Mouse (Mus musculus): ENCODE results near the gene Iqcd. TPM values are rescaled to one million over a fixed set of nuclear protein-coding genes. Genes with fewer than 3 reads are reported as not detected.

The Iqcd gene
- polyA plus RNA-seq, 1 experiment: 0.91 TPM

DNA sequence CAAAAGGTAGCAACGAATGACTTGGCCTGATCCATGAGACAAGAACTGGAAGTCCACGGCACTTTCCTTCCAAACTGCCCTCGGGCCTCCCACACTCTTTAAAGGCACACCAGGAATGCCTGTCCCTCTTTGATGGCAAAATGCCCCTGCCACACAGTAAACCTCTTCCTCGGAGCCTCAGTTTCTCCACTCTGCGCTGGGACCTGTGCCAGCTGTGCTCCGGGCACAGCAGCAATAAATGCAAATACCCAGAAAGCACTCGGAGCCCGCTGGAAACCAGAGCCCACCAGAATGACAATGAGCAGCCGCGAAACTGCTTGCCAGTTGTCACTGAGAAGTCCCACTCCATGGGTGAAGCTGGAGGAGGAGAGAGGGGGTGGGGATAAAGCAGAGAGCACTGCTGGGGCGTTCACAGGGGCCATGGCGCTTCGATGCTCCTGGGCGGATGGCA lies 21.0 kb upstream of the Iqcd start:
- no peak overlapping the region for H3K4me3 ChIP-seq
- no peak for TF ChIP-seq E2F4 (IDR thresholded peaks at IDR 0.05; ENCODE audit: insufficient read depth)
- TF ChIP-seq USF1 (IDR thresholded peaks at IDR 0.05; ENCODE audit: low read depth): no peak
- TF ChIP-seq MAX (IDR thresholded peaks at IDR 0.05; ENCODE audit: low read depth): no peak
- no peak for TF ChIP-seq MYOD1 (IDR thresholded peaks at IDR 0.05; ENCODE audit: control insufficient read depth in 1 of 3, insufficient read length in 2 of 3, low read depth in 2 of 3)
- TF ChIP-seq TCF3 (IDR thresholded peaks at IDR 0.05; ENCODE audit: insufficient read length, low read depth): no peak
- TF ChIP-seq TCF12 (IDR thresholded peaks at IDR 0.05; ENCODE audit: insufficient read depth, poor library complexity, severe bottlenecking): no peak
- no peak for TF ChIP-seq REST (IDR thresholded peaks at IDR 0.05; ENCODE audit: insufficient read depth, insufficient read length)
- no peak for TF ChIP-seq SRF (IDR thresholded peaks at IDR 0.05; ENCODE audit: control insufficient read depth, insufficient read length, low read depth)
- no peak for TF ChIP-seq POLR2A (IDR thresholded peaks at IDR 0.05; ENCODE audit: insufficient read length, low read depth)
- no peak for TF ChIP-seq MYOG (IDR thresholded peaks at IDR 0.05; ENCODE audit: control insufficient read depth in 1 of 3, insufficient read depth in 1 of 3, insufficient read length in 2 of 3, low read depth in 2 of 3)
- TF ChIP-seq CEBPB (IDR thresholded peaks at IDR 0.05; ENCODE audit: insufficient read depth, poor library complexity, severe bottlenecking): no peak
- no peak for TF ChIP-seq POLR2AphosphoS2 (IDR thresholded peaks at IDR 0.05; ENCODE audit: insufficient read length, low read depth)
- H3K4me2 ChIP-seq (ENCODE audit: low read depth): peak overlapping the region; percentile 97

GRCm38 (mm10) chr5:120568336-120568768 lies 20.5 kb upstream of the Iqcd start:
- no peaks in the 10 kb centered on the region for H3K27me3 ChIP-seq (ENCODE audit: control insufficient read depth, insufficient read depth, insufficient read length)
- H3K4me3 ChIP-seq: no peak overlapping the region
- H3K79me2 ChIP-seq (ENCODE audit: control insufficient read depth, insufficient read depth): peaks cover 69% of the 10 kb centered on the region
- H3ac ChIP-seq (ENCODE audit: control insufficient read depth, insufficient read length): no peak overlapping the region
- no peak for TF ChIP-seq MAX (IDR thresholded peaks at IDR 0.05; ENCODE audit: low read depth)
- peak in 1 of 3 experiments; percentile 4 for TF ChIP-seq MYOG (IDR thresholded peaks at IDR 0.05; ENCODE audit: control insufficient read depth in 1 of 3, insufficient read depth in 1 of 3, insufficient read length in 2 of 3, low read depth in 2 of 3)
- TF ChIP-seq MYOD1 (IDR thresholded peaks at IDR 0.05; ENCODE audit: control insufficient read depth in 1 of 3, insufficient read length in 2 of 3, low read depth in 2 of 3): peak in 2 of 3 experiments; percentile 2 to 55
- H3K4me2 ChIP-seq (ENCODE audit: low read depth): peak overlapping the region; percentile 18
- H3K36me3 ChIP-seq (ENCODE audit: control insufficient read depth, insufficient read depth): peaks cover 9% of the 10 kb centered on the region

More for the DNA sequence above, 21.0 kb upstream of the Iqcd start:
- peaks cover 63% of the 10 kb centered on the region for H3K79me2 ChIP-seq (ENCODE audit: control insufficient read depth, insufficient read depth)
- no peak overlapping the region for H3ac ChIP-seq (ENCODE audit: control insufficient read depth, insufficient read length)
- no peaks in the 10 kb centered on the region for H3K27me3 ChIP-seq (ENCODE audit: control insufficient read depth, insufficient read depth, insufficient read length)
- peaks cover 4% of the 10 kb centered on the region for H3K36me3 ChIP-seq (ENCODE audit: control insufficient read depth, insufficient read depth)

DNA sequence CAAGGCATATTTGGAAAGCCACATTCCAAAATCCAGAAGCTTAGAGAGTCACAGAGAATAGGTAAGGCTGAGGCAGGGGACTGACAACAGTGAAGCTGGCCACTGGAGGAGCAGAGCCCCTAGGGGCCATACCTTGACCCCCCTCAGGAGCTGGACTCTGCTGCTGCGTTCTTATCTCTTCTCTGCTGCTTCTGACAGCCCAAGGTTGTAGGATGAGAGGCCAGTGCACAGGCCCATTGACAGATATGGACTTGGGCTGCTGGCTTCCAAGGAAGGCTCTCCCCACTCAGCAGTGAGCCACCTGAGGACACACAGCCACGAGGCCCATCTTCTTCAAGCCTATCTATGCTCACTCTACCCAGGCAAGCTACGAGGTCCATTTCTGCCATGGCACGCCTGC lies 19.9 kb upstream of the Iqcd start:
- no peak for TF ChIP-seq REST (IDR thresholded peaks at IDR 0.05; ENCODE audit: insufficient read depth, insufficient read length)
- TF ChIP-seq MYOD1 (IDR thresholded peaks at IDR 0.05; ENCODE audit: control insufficient read depth in 1 of 3, insufficient read length in 2 of 3, low read depth in 2 of 3): no peak
- no peak for TF ChIP-seq POLR2AphosphoS2 (IDR thresholded peaks at IDR 0.05; ENCODE audit: insufficient read length, low read depth)
- no peak for TF ChIP-seq E2F4 (IDR thresholded peaks at IDR 0.05; ENCODE audit: insufficient read depth)
- no peak for TF ChIP-seq MYOG (IDR thresholded peaks at IDR 0.05; ENCODE audit: control insufficient read depth in 1 of 3, insufficient read depth in 1 of 3, insufficient read length in 2 of 3, low read depth in 2 of 3)
- TF ChIP-seq MAX (IDR thresholded peaks at IDR 0.05; ENCODE audit: low read depth): no peak
- no peak for TF ChIP-seq TCF12 (IDR thresholded peaks at IDR 0.05; ENCODE audit: insufficient read depth, poor library complexity, severe bottlenecking)
- no peak for TF ChIP-seq SRF (IDR thresholded peaks at IDR 0.05; ENCODE audit: control insufficient read depth, insufficient read length, low read depth)
- TF ChIP-seq CEBPB (IDR thresholded peaks at IDR 0.05; ENCODE audit: insufficient read depth, poor library complexity, severe bottlenecking): no peak
- TF ChIP-seq TCF3 (IDR thresholded peaks at IDR 0.05; ENCODE audit: insufficient read length, low read depth): no peak
- no peak for TF ChIP-seq POLR2A (IDR thresholded peaks at IDR 0.05; ENCODE audit: insufficient read length, low read depth)
- TF ChIP-seq USF1 (IDR thresholded peaks at IDR 0.05; ENCODE audit: low read depth): no peak
- Histone ChIP-seq H3K4me2 (ENCODE audit: low read depth) (peak overlapping the region; percentile 18), H3K79me2 (ENCODE audit: control insufficient read depth, insufficient read depth) (peaks cover 73% of the 10 kb centered on the region), H3K27me3 (ENCODE audit: control insufficient read depth, insufficient read depth, insufficient read length) (no peaks in the 10 kb centered on the region), H3K4me3 (no peak overlapping the region), H3ac (ENCODE audit: control insufficient read depth, insufficient read length) (no peak overlapping the region), H3K36me3 (ENCODE audit: control insufficient read depth, insufficient read depth) (peaks cover 15% of the 10 kb centered on the region)

GRCm38 (mm10) chr5:120569791-120570190 lies 19.0 kb upstream of the Iqcd start:
- no peak for TF ChIP-seq MYOG (IDR thresholded peaks at IDR 0.05; ENCODE audit: control insufficient read depth in 1 of 3, insufficient read depth in 1 of 3, insufficient read length in 2 of 3, low read depth in 2 of 3)
- no peak for TF ChIP-seq MYOD1 (IDR thresholded peaks at IDR 0.05; ENCODE audit: control insufficient read depth in 1 of 3, insufficient read length in 2 of 3, low read depth in 2 of 3)
- TF ChIP-seq TCF12 (IDR thresholded peaks at IDR 0.05; ENCODE audit: insufficient read depth, poor library complexity, severe bottlenecking): no peak
- TF ChIP-seq E2F4 (IDR thresholded peaks at IDR 0.05; ENCODE audit: insufficient read depth): no peak
- TF ChIP-seq POLR2AphosphoS2 (IDR thresholded peaks at IDR 0.05; ENCODE audit: insufficient read length, low read depth): no peak
- no peak for TF ChIP-seq TCF3 (IDR thresholded peaks at IDR 0.05; ENCODE audit: insufficient read length, low read depth)
- no peak for TF ChIP-seq POLR2A (IDR thresholded peaks at IDR 0.05; ENCODE audit: insufficient read length, low read depth)
- TF ChIP-seq MAX (IDR thresholded peaks at IDR 0.05; ENCODE audit: low read depth): no peak
- TF ChIP-seq USF1 (IDR thresholded peaks at IDR 0.05; ENCODE audit: low read depth): no peak
- no peak for TF ChIP-seq CEBPB (IDR thresholded peaks at IDR 0.05; ENCODE audit: insufficient read depth, poor library complexity, severe bottlenecking)
- TF ChIP-seq SRF (IDR thresholded peaks at IDR 0.05; ENCODE audit: control insufficient read depth, insufficient read length, low read depth): no peak
- no peak for TF ChIP-seq REST (IDR thresholded peaks at IDR 0.05; ENCODE audit: insufficient read depth, insufficient read length)
- Histone ChIP-seq H3K36me3 (ENCODE audit: control insufficient read depth, insufficient read depth) (peaks cover 16% of the 10 kb centered on the region), H3K4me2 (ENCODE audit: low read depth) (no peak overlapping the region), H3K27me3 (ENCODE audit: control insufficient read depth, insufficient read depth, insufficient read length) (no peaks in the 10 kb centered on the region), H3K4me3 (no peak overlapping the region), H3K79me2 (ENCODE audit: control insufficient read depth, insufficient read depth) (peaks cover 73% of the 10 kb centered on the region), H3ac (ENCODE audit: control insufficient read depth, insufficient read length) (no peak overlapping the region)
